Mouse (Mus musculus) heart, embryonic 10.5 days (tissue): ENCODE results near the gene Atp1a2. TPM values are rescaled to one million over a fixed set of nuclear protein-coding genes. Genes with fewer than 3 reads are reported as not detected.
"Not testable (repeated sequence)": the region's sequence is repeated elsewhere in the genome, so short reads cannot be mapped to it uniquely, and the experiment has no call there.

Source experiments
- DNase-seq: peaks from one replicate; pipeline ENCODE4 v3.0.0-alpha.2; 2017; ENCODE audit warnings: low spot score
- H3K27ac ChIP-seq: fragments of 300-500 bp; sonication (generic); 2 replicates; pipeline ENCODE4 v1.5.1; 2016; ENCODE audit warnings: mild to moderate bottlenecking
- H3K27me3 ChIP-seq: fragments of 300-500 bp; sonication (generic); 2 replicates; pipeline ENCODE4 v1.6.1; 2016; ENCODE audit warnings: mild to moderate bottlenecking; ENCODE audit not compliant: poor library complexity, insufficient read depth, severe bottlenecking
- H3K36me3 ChIP-seq: fragments of 300-500 bp; sonication (generic); 2 replicates; pipeline ENCODE4 v1.6.1; 2016; ENCODE audit warnings: mild to moderate bottlenecking, moderate library complexity
- H3K4me1 ChIP-seq: fragments of 300-500 bp; sonication (generic); 2 replicates; pipeline ENCODE4 v1.6.1; 2016; ENCODE audit warnings: mild to moderate bottlenecking
- H3K4me3 ChIP-seq: fragments of 300-500 bp; sonication (generic); 2 replicates; pipeline ENCODE4 v1.5.1; 2016; ENCODE audit warnings: mild to moderate bottlenecking, moderate library complexity
- H3K9me3 ChIP-seq: fragments of 300-500 bp; sonication (generic); 2 replicates; pipeline ENCODE4 v1.6.1; 2016; ENCODE audit warnings: mild to moderate bottlenecking, moderate library complexity
- WGBS: fragments of 180-500 bp; shearing (Covaris S2); methylation state at CpG from one replicate; pipeline ENCODE4 v1.1.7; 2016; 5-methylcytosine and 5-hydroxymethylcytosine counted together
- polyA plus RNA-seq: library from polyadenylated mRNA; unstranded; fragments of >200 nt; fragmentation: Nextera tagmentation; extraction: Ambion mirVana; gene quantifications from 2 replicates; pipeline ENCODE4 v1.2.1, GENCODE M21; 2016

Gene Atp1a2
- polyA plus RNA-seq, 1 experiment from 2014 or later, result 8.7 TPM

DNA sequence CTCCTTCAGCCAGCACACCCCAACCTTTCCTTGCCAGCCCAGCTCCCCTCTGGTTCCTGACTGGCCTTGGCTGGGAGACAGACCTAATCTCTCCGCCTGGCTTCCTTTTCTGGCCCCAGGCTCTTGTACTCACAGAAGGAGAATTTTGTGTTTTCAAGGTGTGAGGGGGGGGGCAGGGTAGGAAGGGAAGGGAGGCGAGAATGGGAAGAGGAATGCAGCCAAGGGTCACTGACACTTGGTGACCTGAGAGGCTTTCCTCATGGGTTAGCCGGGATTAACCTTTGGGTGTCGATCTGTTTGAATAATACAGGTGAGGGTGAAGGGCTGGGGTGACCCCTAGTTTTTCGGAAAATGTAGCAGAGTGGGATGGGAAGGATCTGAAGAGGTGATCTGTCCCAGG is 23.7 kb downstream of the Atp1a2 start:
- Histone ChIP-seq H3K4me1 (peaks cover 18% of the 10 kb centered on the region), H3K9me3 (no peaks in the 10 kb centered on the region), H3K27ac (no peak overlapping the region), H3K36me3 (peaks cover 8% of the 10 kb centered on the region; the same call in 1 of the 2 replicates), H3K27me3 (no peaks in the 10 kb centered on the region), H3K4me3 (no peak overlapping the region)
- no peak for DNase-seq
- 41% methylated on average over 5 of the region's 5 CpGs for WGBS

DNA sequence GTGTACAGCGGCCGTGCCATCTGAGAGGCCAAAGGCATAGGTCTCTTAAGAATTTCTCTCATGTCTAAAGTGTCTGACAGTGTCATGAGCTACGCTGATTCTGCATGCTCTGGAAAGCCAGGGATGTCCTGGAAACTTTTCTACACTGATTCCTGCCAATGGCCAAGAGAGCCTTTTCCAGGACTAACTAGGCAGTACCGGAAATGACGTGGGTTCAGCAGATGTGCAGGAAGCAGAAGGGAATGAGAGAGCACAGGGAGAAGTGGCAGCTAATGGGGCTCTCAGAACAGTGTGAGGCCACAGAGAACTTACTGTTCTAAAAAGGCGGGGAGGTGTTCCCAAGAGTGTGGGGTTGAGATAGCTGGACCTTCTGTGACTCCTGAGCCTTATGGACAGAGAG is 24.5 kb downstream of the Atp1a2 start:
- peaks cover 8% of the 10 kb centered on the region; the same call in 1 of the 2 replicates for H3K36me3 ChIP-seq
- no peaks in the 10 kb centered on the region for H3K9me3 ChIP-seq
- H3K27me3 ChIP-seq, result no peaks in the 10 kb centered on the region
- H3K27ac ChIP-seq, result no peak overlapping the region
- H3K4me3 ChIP-seq, result no peak overlapping the region
- H3K4me1 ChIP-seq, result peaks cover 11% of the 10 kb centered on the region
- 81% methylated on average over 6 of the region's 6 CpGs for WGBS
- no peak for DNase-seq

DNA sequence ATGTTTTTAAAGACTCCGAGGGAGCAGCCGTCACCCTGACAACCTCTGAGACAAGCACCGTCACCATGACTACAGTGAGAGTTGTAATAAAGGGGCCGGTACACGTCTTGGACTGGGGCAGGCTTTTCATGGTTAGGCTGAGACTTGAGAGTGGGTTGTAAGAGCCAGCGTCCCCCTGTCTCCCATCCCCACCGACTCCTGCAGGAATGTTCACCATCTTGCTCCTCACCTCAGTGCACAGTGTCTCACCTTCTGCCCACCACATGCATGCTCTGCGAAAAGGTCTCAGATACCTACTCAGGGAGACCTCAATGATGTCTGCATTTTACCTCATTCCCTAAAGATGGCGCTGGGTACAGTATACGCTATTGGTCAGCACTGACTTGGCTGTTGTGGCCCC is 26.1 kb downstream of the Atp1a2 start:
- Histone ChIP-seq H3K36me3 (no peaks in the 10 kb centered on the region), H3K4me3 (no peak overlapping the region), H3K27ac (no peak overlapping the region), H3K9me3 (no peaks in the 10 kb centered on the region), H3K27me3 (no peaks in the 10 kb centered on the region), H3K4me1 (peaks cover 10% of the 10 kb centered on the region)
- DNase-seq, result no peak
- 82% methylated on average over 10 of the region's 10 CpGs for WGBS

DNA sequence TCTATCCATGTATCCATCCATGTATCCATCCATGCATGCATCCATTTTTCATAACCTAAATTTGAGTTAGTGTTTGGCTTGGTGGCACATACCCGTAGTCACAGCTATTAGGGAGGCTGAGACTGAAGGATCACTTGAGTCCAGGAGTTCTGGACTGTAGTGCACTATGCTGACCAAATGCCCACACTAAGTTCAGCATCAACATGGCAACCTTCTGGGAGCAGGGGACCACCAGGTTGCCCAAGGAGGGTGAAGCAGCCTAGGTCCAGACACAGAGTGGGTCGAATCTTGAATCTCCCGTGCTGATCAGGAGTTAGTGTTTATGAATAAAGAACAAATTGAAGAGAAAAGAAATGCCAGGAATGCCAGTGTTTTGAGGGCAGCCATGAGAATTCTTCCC is 26.7 kb downstream of the Atp1a2 start:
- Histone ChIP-seq H3K9me3 (no peaks in the 10 kb centered on the region), H3K4me1 (peaks cover 10% of the 10 kb centered on the region), H3K27me3 (no peaks in the 10 kb centered on the region), H3K36me3 (no peaks in the 10 kb centered on the region), H3K4me3 (no peak overlapping the region), H3K27ac (no peak overlapping the region)
- WGBS, result 82% methylated on average over 3 of the region's 3 CpGs
- DNase-seq, result no peak

DNA sequence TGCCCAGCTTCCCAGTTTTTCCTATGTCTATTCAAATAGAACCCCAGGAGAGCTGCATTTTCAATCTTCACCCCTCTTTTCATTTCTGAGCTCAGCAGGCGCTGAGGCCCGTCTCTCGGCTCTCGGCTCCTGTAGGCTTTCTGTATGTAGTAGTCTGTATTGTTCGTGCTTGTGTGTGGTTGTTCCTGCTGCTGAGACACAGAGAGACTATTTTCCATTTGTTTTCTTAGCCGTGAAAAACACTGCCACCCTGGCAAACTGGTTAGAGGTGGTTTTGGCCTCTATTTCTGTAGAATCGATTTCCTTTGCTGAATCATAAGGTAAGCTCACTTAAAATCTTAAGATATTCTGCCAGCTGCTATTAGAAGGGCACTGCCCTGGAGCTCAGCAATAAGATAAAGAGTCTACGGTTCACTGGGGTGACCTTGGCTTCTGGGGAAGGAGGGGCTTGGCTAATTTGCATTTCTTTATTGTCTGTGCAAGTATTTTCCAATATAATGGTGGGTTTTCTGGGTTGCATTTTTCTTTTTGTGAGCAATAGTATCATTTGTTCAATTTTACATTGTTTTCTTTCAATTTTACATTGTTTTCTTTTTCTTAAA is 36.3 kb downstream of the Atp1a2 start, which contains the start of gene Igsf8:
Gene Igsf8, plus strand, starts transcription at position 165 of the 602 bp plus-strand sequence.
- no peaks in the 10 kb centered on the region for H3K9me3 ChIP-seq
- no peaks in the 10 kb centered on the region for H3K27me3 ChIP-seq
- H3K27ac ChIP-seq, result peak within 1 kb of the TSS; percentile 57; the same call in 1 of the 2 replicates
- no peak within 1 kb of the TSS for H3K4me3 ChIP-seq
- H3K36me3 ChIP-seq, result no peaks in the 10 kb centered on the region
- H3K4me1 ChIP-seq, result peaks cover 9% of the 10 kb centered on the region; the same call in 1 of the 2 replicates
- DNase-seq, result no peak
- 67% methylated on average over 8 of the region's 8 CpGs for WGBS

DNA sequence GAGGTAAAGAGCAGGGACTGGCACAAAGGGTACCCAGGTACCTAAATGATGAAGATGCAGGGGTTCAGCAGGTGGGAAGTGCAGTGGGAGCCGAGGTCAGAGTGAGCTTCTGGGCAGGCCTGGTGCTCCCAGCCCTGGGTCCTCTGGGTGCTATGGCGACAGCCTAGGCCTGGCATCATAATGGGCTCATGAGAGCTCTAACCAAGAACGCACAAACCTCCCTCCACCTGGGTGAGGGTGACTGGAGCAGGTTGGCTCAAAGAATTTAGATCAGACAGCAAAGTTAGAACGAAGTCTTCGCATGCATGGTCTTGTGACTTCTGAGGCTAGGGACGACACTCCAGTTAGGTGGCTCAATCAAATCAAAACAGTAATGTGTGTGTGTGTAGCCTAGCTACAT is 39.5 kb downstream of the Atp1a2 start, which contains the start of gene Atp1a4:
Gene Atp1a4, minus strand, starts transcription at position 101 of the 400 bp plus-strand sequence.
- DNase-seq, result no peak
- H3K4me1 ChIP-seq, result peaks cover 9% of the 10 kb centered on the region; the same call in 1 of the 2 replicates
- no peaks in the 10 kb centered on the region for H3K9me3 ChIP-seq
- no peak within 1 kb of the TSS for H3K4me3 ChIP-seq
- no peaks in the 10 kb centered on the region for H3K27me3 ChIP-seq
- WGBS, result 88% methylated on average over 6 of the region's 6 CpGs
- H3K27ac ChIP-seq, result no peak within 1 kb of the TSS
- no peaks in the 10 kb centered on the region for H3K36me3 ChIP-seq

DNA sequence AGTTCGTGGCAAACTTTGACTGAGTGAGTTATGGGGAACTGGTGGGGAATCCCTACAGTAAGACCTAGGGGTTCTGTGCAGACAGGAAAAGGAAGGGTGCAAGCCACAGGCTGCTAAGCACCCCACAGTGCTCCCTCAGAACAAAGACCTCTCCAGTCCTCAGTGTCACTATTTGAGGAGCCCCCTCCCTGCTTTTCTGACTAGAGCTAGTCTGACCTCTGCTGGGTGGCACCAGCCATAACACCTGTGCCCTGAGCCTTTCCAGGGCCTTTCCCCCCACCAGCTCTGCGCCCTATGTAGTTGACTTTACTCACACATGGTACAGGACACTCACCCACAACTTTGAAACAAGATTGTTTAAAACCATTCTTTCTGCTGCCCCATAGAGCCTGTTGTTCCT is 50.2 kb downstream of the Atp1a2 start:
- WGBS, result 43% methylated on average over 2 of the region's 2 CpGs
- H3K9me3 ChIP-seq, result no peaks in the 10 kb centered on the region
- DNase-seq, result no peak

DNA sequence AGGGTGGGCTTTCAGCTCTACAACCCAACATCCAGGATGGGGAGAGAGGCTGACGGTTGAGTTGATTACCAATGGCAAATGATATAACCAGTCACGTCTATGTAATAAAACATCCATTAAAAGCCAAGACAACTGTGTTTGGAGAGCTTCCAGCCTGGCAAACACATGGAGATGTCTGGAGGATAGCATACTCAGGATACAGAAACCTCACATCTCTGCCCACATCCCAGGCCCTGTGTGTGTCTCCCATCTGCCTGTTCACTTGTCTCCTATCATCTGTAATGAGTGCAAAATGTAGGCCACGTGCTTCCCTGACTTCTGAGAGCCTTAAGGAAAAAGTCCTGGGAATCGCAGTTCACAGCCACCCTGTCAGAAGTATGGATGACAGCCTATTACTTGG is 50.6 kb downstream of the Atp1a2 start:
- Histone ChIP-seq H3K4me1 (peaks cover 21% of the 10 kb centered on the region; the same call in 1 of the 2 replicates), H3K4me3 (no peak overlapping the region), H3K36me3 (no peaks in the 10 kb centered on the region), H3K27ac (no peak overlapping the region), H3K27me3 (no peaks in the 10 kb centered on the region), H3K9me3 (no peaks in the 10 kb centered on the region)
- no peak for DNase-seq
- WGBS, result 73% methylated on average over 4 of the region's 4 CpGs

More for the DNA sequence above, 50.2 kb downstream of the Atp1a2 start:
- peaks cover 17% of the 10 kb centered on the region; the same call in 1 of the 2 replicates for H3K4me1 ChIP-seq
- no peaks in the 10 kb centered on the region for H3K27me3 ChIP-seq
- H3K27ac ChIP-seq, result no peak overlapping the region
- no peak overlapping the region for H3K4me3 ChIP-seq
- no peaks in the 10 kb centered on the region for H3K36me3 ChIP-seq

DNA sequence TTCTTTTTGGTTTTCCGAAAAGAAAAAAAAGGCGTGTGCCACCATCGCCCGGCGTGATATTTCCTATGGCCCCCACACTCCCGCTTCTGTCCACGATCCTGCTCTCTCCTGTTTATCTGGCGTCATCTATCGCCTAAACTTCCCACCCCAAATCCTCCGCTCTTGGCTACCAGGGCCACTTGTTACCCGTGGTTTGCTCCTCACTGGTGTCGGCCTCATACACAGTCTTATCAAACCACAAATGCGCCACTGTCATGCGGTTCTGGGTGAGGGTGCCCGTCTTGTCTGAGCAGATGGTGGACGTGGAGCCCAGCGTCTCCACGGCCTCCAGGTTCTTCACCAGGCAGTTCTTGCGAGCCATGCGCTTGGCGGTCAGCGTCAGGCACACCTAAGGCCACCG is 53.2 kb downstream of the Atp1a2 start:
- Histone ChIP-seq H3K27ac (peak overlapping the region; percentile 44; the same call in 1 of the 2 replicates), H3K4me1 (peaks cover 21% of the 10 kb centered on the region; the same call in 1 of the 2 replicates), H3K4me3 (peak overlapping the region; percentile 40)
- WGBS, result 23% methylated on average over 23 of the region's 23 CpGs
- peak; percentile 72 for DNase-seq
- H3K9me3 ChIP-seq, H3K36me3 ChIP-seq, H3K27me3 ChIP-seq: not testable (repeated sequence)

DNA sequence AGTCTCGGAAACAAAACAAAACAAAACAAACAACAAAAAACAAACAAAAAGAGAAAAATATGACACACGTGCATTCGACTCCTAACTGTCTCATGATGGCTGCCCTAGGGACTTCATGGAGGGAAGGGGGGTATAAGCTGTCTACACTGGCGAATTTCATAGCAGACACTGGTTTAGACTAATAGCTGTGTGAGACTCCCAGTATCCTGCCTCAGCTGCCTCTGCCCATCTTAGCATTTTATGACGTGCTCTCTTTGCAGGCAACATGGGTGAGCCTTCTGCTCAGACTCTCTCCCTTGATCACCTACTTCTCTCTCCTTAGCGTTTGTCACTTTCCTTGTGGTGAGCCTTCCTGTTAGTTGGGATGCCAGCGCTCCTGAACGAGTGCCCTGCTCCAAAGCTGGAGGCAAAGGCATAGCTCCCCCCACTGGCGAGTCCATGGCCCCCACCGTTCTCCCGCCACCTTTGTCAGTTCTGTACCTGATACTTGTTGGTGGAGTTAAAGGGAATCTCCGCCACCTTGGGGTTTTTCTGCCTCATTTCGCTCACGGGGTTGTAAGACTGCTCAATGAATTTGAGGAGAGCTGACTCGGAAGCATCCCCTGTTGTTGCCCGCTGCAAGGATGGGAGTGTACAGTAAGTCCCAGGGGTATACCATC is 54.2 kb downstream of the Atp1a2 start:
- peak; percentile 76 for DNase-seq
- peaks cover 21% of the 10 kb centered on the region; the same call in 1 of the 2 replicates for H3K4me1 ChIP-seq
- H3K27me3 ChIP-seq, result no peaks in the 10 kb centered on the region
- H3K9me3 ChIP-seq, result no peaks in the 10 kb centered on the region
- H3K27ac ChIP-seq, result peak overlapping the region; percentile 86; the same call in 1 of the 2 replicates
- WGBS, result 22% methylated on average over 16 of the region's 16 CpGs
- H3K36me3 ChIP-seq, result no peaks in the 10 kb centered on the region
- H3K4me3 ChIP-seq, result peak overlapping the region; percentile 40

DNA sequence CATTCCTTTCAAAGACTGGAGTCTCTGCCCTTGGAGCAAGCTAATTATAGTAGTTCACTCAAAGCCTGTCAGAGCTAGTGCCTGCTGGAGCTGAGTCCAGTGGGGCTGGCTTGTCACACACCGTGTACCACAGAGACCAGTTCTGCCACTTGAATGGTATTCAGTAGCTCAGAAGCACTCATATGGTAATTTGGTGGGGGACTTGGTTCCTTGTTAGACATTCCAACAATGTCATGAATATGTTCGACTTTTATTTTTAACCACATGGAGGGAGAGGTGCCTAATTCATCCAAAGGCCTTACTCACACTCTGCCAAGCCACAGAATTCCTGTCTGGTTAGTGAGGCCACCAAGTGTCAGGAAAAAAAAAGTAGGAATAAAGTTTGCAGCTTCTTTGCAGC is 55.5 kb downstream of the Atp1a2 start:
- peak overlapping the region; percentile 86 for H3K27ac ChIP-seq
- no peaks in the 10 kb centered on the region for H3K27me3 ChIP-seq
- no peak overlapping the region for H3K4me3 ChIP-seq
- 37% methylated on average over 2 of the region's 2 CpGs for WGBS
- H3K4me1 ChIP-seq, result peaks cover 21% of the 10 kb centered on the region; the same call in 1 of the 2 replicates
- H3K9me3 ChIP-seq, result no peaks in the 10 kb centered on the region
- peak; percentile 83 for DNase-seq
- H3K36me3 ChIP-seq, result no peaks in the 10 kb centered on the region

DNA sequence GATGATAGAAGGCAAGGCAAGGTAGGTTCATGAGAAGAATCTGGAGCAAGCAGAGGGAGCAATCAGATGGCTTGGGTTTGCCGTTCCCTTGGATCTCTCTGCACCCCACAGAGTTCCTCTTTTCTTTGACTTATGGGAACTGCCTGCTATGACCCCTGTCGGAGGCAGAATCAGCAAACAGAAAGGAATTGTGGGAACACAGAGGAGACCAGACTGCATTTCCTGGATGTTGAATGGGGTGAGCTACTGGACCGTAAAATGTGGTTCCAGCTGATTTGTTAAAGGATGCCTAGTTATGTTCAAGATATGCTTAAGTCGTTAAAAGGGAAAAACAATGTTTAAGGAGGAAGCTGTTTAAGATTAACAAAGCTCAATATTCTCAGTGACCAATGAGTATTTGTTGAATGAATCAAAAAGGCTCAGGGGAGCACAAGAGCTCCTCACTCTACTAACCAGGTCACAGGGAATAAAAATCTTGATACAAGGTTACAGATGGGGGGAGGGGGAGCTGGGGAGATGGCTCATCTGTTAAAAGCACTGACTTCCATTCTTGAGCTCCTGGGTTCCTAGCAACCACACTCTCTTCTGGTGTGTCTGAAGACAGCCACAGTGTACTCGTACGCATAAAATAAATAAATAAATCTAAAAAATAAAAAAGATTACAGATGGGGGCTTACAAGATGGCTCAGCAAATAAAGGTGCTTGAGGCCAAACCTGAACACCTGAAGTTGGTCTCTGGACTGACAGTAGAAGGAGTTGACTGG is 56.7 kb downstream of the Atp1a2 start:
- Histone ChIP-seq H3K9me3 (no peaks in the 10 kb centered on the region), H3K27me3 (no peaks in the 10 kb centered on the region), H3K36me3 (no peaks in the 10 kb centered on the region), H3K4me3 (no peak overlapping the region), H3K27ac (peak overlapping the region; percentile 86), H3K4me1 (peaks cover 21% of the 10 kb centered on the region; the same call in 1 of the 2 replicates)
- WGBS, result 69% methylated on average over 6 of the region's 6 CpGs
- no peak for DNase-seq

DNA sequence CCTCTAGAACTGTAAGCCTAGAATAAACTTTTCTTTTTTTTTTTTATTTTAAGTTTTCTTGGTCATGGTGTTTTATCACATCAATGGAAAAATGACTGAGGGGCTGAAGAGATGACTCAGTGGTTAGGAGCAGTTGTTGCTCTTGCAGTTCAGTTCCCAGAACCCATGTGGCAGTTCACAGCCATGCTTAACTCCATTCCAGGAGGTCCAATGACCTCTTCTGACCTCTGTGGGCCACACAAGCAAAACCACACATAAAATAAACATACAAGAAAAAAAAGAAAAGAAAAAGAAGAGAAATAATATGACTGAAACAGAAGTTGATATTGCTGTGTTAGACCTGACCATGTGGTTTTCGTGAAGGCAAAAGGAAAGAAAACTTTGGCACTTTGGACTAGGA is 68.6 kb downstream of the Atp1a2 start:
- no peak for DNase-seq
- Histone ChIP-seq H3K4me3 (no peak overlapping the region), H3K27me3 (no peaks in the 10 kb centered on the region), H3K9me3 (no peaks in the 10 kb centered on the region), H3K36me3 (no peaks in the 10 kb centered on the region), H3K27ac (no peak overlapping the region), H3K4me1 (peaks cover 18% of the 10 kb centered on the region)
- WGBS, result 87% methylated on average over 1 of the region's 1 CpGs
